Mouse (Mus musculus) bone marrow macrophage, adult 2 months (primary cell): ENCODE data around the gene Il3.

Experiments
- CTCF ChIP-seq: IDR thresholded peaks from 2 replicates; pipeline ENCODE4 v1.5.1; 2012; ENCODE audit warnings: low read depth, mild to moderate bottlenecking, low read length, moderate library complexity
- POLR2A ChIP-seq: IDR thresholded peaks from 2 replicates; pipeline ENCODE4 v1.6.1; 2012; ENCODE audit warnings: mild to moderate bottlenecking, low read depth, low read length, borderline replicate concordance

GRCm38 (mm10) chr11:54271437-54271949, 4.4 kb upstream of the Il3 start:
- TF ChIP-seq CTCF (no peak), POLR2A (no peak)
